Mouse (Mus musculus) G1E-ER4 (cell line): Measurements from ENCODE around the gene Glra1. TPM values are rescaled to one million over a fixed set of nuclear protein-coding genes. Genes with fewer than 3 reads are reported as not detected.

Source experiments
- GATA1 ChIP-seq: IDR thresholded peaks from one replicate; pipeline ENCODE4 v1.8.0; 2012; ENCODE audit warnings: low read length, inconsistent platforms
- polyA plus RNA-seq: library from polyadenylated mRNA; stranded (reverse); fragments of >175 nt; gene quantifications from 2 replicates; pipeline ENCODE4 v1.2.3, GENCODE M21; 2012

Gene Glra1
- polyA plus RNA-seq, 1 experiment: not detected

- TF ChIP-seq GATA1: no peak
Measured at GRCm38 (mm10) chr11:55542128-55542527, 65.9 kb downstream of the Glra1 start.

DNA sequence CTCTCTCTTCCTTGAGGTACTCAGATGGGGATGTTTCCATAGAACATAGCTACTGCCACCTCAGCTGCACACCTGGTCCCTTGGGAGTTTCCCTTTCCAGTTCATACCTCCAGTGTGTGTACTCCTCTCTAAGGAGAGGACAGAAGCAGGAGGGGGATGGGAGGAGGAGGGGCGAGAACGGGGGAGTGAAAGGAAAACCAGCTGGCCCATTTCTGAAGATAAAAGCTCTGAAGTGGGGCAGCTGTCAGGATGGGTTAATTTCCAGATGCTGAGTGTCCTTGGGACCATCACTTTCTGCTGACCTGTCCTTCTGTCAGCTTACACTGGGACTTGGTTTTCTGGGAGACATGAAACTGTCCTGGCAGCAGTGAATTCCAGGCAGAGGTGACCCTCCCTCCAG lies 73.2 kb downstream of the Glra1 start:
- no peak for TF ChIP-seq GATA1

GRCm38 (mm10) chr11:55533378-55533777 lies 74.6 kb downstream of the Glra1 start:
- TF ChIP-seq GATA1: no peak

DNA sequence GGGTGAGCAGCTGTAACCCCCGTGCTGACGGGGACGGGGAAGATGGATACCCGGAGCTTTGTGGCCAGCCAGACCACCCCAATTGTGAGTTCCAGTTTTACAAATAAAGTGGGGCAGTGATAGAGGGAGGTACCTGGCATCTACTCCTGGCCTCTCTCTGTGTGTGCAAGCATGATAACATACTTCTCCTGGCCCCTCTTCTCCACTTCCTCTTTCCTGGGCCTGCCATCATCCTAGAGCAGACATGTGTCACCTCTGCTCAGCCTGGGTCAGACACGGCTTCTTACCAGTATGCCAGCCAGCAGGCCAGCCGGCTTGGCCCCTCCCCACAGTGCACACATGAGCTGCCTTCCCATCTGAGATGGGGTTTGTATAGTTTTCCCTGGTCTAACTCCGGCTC lies 77.3 kb downstream of the Glra1 start:
- TF ChIP-seq GATA1: no peak

DNA sequence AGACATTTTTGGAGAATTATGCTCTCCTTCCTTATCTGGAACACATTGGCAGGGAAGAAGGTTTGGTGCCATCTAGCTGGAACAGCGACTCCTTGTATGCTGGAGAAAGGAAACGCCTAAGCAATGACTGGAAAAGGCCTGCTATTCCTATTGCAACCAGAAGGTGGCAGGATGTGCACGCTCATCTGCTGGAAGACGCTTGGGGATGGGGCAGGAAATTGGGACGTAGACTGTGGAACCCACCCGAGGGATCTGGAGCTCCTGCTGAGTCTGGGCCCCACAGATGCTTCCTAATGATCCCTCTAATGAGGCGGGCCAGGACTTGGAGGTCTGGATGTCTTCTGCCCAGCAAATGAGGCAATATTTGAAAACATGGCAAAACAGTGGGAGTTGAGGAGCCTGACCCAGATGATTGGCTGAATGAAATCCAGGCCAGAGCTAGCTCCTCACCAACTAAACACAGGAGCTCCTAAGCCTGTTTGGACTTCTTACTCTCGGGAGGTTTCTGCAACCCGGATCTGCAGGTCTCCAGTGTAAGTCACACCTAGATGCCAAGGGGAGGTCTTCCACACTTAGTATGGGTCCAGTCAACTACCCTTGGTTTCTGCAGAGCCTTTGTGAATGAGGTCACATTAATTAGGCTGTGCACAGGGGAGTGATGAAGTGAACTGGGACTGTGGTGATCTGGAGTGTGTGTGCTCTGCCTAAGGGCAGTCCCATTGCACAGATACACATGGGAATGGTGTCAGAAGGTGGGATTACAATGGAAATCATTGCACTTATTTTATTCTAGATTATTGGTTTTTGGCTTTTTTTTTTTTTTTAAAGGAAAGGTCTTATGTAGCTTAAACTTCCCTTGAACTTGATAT lies 89.0 kb downstream of the Glra1 start:
- TF ChIP-seq GATA1: no peak

- no peak for TF ChIP-seq GATA1
Measured at GRCm38 (mm10) chr11:55517666-55518065, 90.3 kb downstream of the Glra1 start.

DNA sequence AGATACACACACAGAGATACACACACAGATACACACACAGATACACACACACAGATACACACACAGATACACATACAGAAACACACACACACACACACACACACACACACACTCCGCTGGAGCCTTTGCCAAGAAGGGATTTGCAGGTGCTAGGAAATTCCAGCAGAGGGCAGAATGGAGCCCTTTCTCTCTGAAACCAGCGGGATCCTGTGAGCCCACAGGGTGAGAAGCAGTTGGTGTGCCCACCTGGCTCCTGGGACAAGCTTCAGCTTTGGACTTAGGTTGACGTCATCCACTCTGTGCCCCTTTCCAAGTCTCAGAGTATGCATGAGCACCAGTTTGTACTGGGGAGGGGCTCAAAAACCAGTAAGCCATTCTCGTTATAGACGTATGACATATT lies 96.6 kb downstream of the Glra1 start:
- no peak for TF ChIP-seq GATA1

GRCm38 (mm10) chr11:55505485-55505884 lies 102.5 kb downstream of the Glra1 start:
- no peak for TF ChIP-seq GATA1

DNA sequence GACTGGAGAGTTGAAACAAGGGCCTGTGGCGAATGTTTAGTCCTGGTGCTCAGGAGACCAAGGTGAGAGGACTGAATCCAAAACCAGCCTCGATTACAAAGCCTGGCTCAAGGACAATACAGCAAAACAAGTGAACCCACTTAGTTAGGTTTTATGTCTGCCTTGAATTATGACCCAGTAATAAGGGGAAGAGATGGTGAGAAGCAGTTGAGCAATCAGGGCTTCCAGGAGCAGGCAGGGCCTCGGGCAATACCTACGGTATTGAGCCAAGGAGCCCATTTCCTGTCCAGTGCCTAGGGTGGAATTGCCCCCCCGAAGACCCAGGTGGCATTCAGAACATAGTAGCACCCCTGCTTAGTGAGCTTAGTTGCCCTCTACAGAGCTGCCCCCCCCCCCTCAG lies 105.1 kb downstream of the Glra1 start:
- TF ChIP-seq GATA1: no peak

GRCm38 (mm10) chr11:55501955-55502531 lies 106.0 kb downstream of the Glra1 start:
- no peak for TF ChIP-seq GATA1

- no peak for TF ChIP-seq GATA1
Measured at GRCm38 (mm10) chr11:55497885-55498284, 110.1 kb downstream of the Glra1 start.

DNA sequence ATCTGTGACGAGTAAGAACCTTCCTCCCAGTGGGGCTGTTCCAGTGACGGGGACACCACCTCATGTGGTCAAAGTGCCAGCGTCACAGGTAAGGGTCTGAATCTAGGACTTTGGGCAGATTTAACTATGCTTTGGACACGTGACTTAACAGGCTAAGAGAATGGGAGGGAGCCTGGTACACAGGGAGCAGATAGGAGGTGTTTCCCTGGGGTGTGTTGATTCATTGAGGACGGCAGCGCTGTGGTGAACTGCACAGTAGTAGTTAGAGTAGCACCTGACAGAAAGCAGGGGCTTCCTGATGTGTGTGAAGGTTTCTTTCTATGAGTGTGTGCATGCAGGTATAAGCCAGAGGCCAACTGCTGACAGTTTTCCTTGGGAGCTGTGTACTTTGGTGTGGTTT lies 111.8 kb downstream of the Glra1 start:
- no peak for TF ChIP-seq GATA1

GRCm38 (mm10) chr11:55485443-55485842 lies 122.6 kb downstream of the Glra1 start:
- TF ChIP-seq GATA1: no peak

DNA sequence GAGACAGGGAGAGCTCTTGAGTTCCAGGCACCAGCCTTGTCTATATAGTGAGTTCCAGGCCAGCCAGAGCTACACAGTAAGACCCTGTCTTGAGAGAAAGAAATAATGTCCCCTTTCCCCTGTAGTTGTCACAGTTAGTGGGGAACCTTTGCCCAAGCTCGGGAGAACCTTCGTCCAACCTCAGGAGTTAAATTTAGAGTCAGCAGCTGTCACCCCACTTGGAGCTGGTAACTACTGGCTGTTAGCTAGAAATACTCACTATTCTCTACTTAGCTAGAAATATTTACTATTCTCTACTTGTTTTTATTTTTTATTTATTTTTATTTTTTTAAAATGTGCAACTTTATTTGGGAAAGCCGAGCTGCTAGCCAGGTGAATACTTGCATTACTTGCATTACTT lies 134.8 kb downstream of the Glra1 start:
- TF ChIP-seq GATA1: no peak

DNA sequence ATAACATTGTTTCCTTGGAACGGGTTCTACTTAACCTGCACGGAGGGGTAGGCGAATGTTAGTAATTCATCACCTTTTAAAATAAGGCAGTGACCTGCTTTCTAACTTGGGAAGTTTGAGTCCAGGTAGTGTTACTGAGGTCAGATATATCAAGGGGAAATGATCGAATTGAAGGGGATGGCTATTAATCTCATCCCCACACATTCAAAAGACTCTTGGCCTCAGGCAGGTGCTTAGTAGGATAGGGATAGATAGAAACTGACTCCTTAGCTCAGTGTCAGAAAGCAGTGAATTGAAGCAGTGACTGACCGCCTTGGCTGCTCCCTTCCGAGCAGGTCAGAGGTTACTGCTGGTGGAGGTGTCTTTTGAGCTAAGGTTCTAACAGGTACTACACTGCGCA lies 136.5 kb downstream of the Glra1 start:
- TF ChIP-seq GATA1: no peak

GRCm38 (mm10) chr11:55470761-55471160 lies 137.2 kb downstream of the Glra1 start:
- TF ChIP-seq GATA1: no peak
